Mouse (Mus musculus): ENCODE measurements around the gene Sntb2. TPM values are rescaled to one million over a fixed set of nuclear protein-coding genes. Genes with fewer than 3 reads are reported as not detected.
"Not testable (repeated sequence)": the region's sequence is repeated elsewhere in the genome, so short reads cannot be mapped to it uniquely, and the experiment has no call there.

Gene Sntb2
- 26.8 and 28.9 TPM in 2 replicates for polyA plus RNA-seq (2012; rRNA removed)

GRCm38 (mm10) chr8:106935324-106935869 lies at the start of gene Sntb2:
TSS of gene Sntb2 (plus strand) at chr8:106935750.
- DNase-seq (ENCODE audit: low spot score): peak; percentile 91

- DNase-seq (ENCODE audit: low spot score): no peak
These were observed 48.0 kb upstream of the Sntb2 start for GRCm38 (mm10) chr8:106887336-106888189.

GRCm38 (mm10) chr8:106888803-106889202 lies 46.7 kb upstream of the Sntb2 start:
- DNase-seq (ENCODE audit: low spot score): no peak

- no peak for DNase-seq (ENCODE audit: low spot score)
These were observed 43.2 kb upstream of the Sntb2 start for GRCm38 (mm10) chr8:106892210-106892805.

- no peak for DNase-seq (ENCODE audit: low spot score)
These were observed 42.6 kb upstream of the Sntb2 start for GRCm38 (mm10) chr8:106892806-106893451.

GRCm38 (mm10) chr8:106893481-106894156 lies 41.9 kb upstream of the Sntb2 start, which contains the start of gene Utp4:
TSS of gene Utp4 (plus strand) at chr8:106893636.
- DNase-seq (ENCODE audit: low spot score): peak; percentile 87

- DNase-seq (ENCODE audit: low spot score): no peak
These were observed 36.1 kb upstream of the Sntb2 start for GRCm38 (mm10) chr8:106899473-106899872.

- no peak for DNase-seq (ENCODE audit: low spot score)
These were observed 29.6 kb upstream of the Sntb2 start for GRCm38 (mm10) chr8:106905727-106906480.

- no peak for DNase-seq (ENCODE audit: low spot score)
These were observed 28.9 kb upstream of the Sntb2 start for GRCm38 (mm10) chr8:106906635-106907034.

- no peak for DNase-seq (ENCODE audit: low spot score)
These were observed 28.1 kb upstream of the Sntb2 start for GRCm38 (mm10) chr8:106907450-106907849.

GRCm38 (mm10) chr8:106908291-106908690 lies 27.3 kb upstream of the Sntb2 start:
- no peak for DNase-seq (ENCODE audit: low spot score)

- DNase-seq (ENCODE audit: low spot score): no peak
These were observed 21.9 kb upstream of the Sntb2 start for GRCm38 (mm10) chr8:106913631-106914030.

GRCm38 (mm10) chr8:106919721-106920394 lies 15.7 kb upstream of the Sntb2 start:
- DNase-seq (ENCODE audit: low spot score): no peak

GRCm38 (mm10) chr8:106920395-106920741 lies 15.2 kb upstream of the Sntb2 start:
- no peak for DNase-seq (ENCODE audit: low spot score)

GRCm38 (mm10) chr8:106924057-106924456 lies 11.5 kb upstream of the Sntb2 start:
- no peak for DNase-seq (ENCODE audit: low spot score)

GRCm38 (mm10) chr8:106924904-106925349 lies 10.6 kb upstream of the Sntb2 start:
- no peak for DNase-seq (ENCODE audit: low spot score)

- DNase-seq (ENCODE audit: low spot score): no peak
These were observed 10.1 kb upstream of the Sntb2 start for GRCm38 (mm10) chr8:106925446-106925845.

- no peak for DNase-seq (ENCODE audit: low spot score)
These were observed 8.3 kb upstream of the Sntb2 start for GRCm38 (mm10) chr8:106927247-106927646.

- DNase-seq (ENCODE audit: low spot score): not testable (repeated sequence)
These were observed 7.4 kb upstream of the Sntb2 start for GRCm38 (mm10) chr8:106928182-106928581.

GRCm38 (mm10) chr8:106929155-106929913 lies 6.2 kb upstream of the Sntb2 start:
- no peak for DNase-seq (ENCODE audit: low spot score)
